Mouse (Mus musculus) ES-E14 (cell line): ENCODE measurements around the gene Lhfp. TPM values are rescaled to one million over a fixed set of nuclear protein-coding genes. Genes with fewer than 3 reads are reported as not detected.
A peak's percentile ranks its signal among the peaks of the same experiment; 100 is the strongest.

Source experiments
- DNase-seq: peaks from one replicate; pipeline ENCODE4 v3.0.0-alpha.2; 2013; ENCODE audit warnings: low read depth, low spot score
- H3K27ac ChIP-seq: 2 replicates; pipeline ENCODE4 v1.5.1; 2012; ENCODE audit warnings: low read depth, mild to moderate bottlenecking, low read length, moderate library complexity, mixed read lengths; ENCODE audit not compliant: poor library complexity, insufficient read depth, severe bottlenecking
- H3K36me3 ChIP-seq: 2 replicates; pipeline ENCODE4 v1.6.1; 2012; ENCODE audit warnings: mild to moderate bottlenecking, low read length, moderate library complexity, mixed read lengths; ENCODE audit not compliant: control insufficient read depth, poor library complexity, insufficient read depth, severe bottlenecking
- H3K4me1 ChIP-seq, 2 experiments: fragments of 150-350 bp in 1 of 2; sonication (generic) in 1 of 2; 2 replicates each; pipeline ENCODE4 v1.6.1; 2012; ENCODE audit warnings: low read length in 2 of 2, mild to moderate bottlenecking in 1 of 2, mixed read lengths in 1 of 2; ENCODE audit not compliant: control insufficient read depth in 2 of 2, insufficient read depth in 2 of 2, poor library complexity in 1 of 2
- H3K4me3 ChIP-seq, 2 experiments: fragments of 150-350 bp in 1 of 2; sonication (generic) in 1 of 2; 2 replicates each; pipeline ENCODE4 v1.5.1; 2012; ENCODE audit warnings: low read length in 2 of 2, low read depth in 1 of 2, mild to moderate bottlenecking in 1 of 2, mixed read lengths in 1 of 2; ENCODE audit not compliant: insufficient read depth in 1 of 2, poor library complexity in 1 of 2, severe bottlenecking in 1 of 2
- H3K9ac ChIP-seq: 2 replicates; pipeline ENCODE4 v1.6.1; 2012; ENCODE audit warnings: low read depth, mild to moderate bottlenecking, low read length, mixed read lengths; ENCODE audit not compliant: poor library complexity, insufficient read depth, severe bottlenecking
- H3K9me3 ChIP-seq: fragments of 150-350 bp; sonication (generic); 2 replicates; pipeline ENCODE4 v1.6.1; 2012; ENCODE audit warnings: low read depth, mild to moderate bottlenecking, low read length; ENCODE audit not compliant: control insufficient read depth, insufficient read depth
- CHD2 ChIP-seq: IDR thresholded peaks from 2 replicates; pipeline ENCODE4 v1.6.1; 2014; ENCODE audit warnings: mild to moderate bottlenecking, low read depth, low read length, inconsistent platforms
- HCFC1 ChIP-seq: IDR thresholded peaks from 2 replicates; pipeline ENCODE4 v1.6.1; 2012; ENCODE audit warnings: low read length, inconsistent platforms, borderline replicate concordance; ENCODE audit not compliant: insufficient read depth
- MAFK ChIP-seq: IDR thresholded peaks from 2 replicates; pipeline ENCODE4 v1.6.1; 2014; ENCODE audit warnings: mild to moderate bottlenecking, low read depth, low read length, inconsistent platforms; ENCODE audit not compliant: insufficient read depth
- ZC3H11A ChIP-seq: IDR thresholded peaks from 2 replicates; pipeline ENCODE4 v1.6.1; 2012; ENCODE audit warnings: low read depth, mild to moderate bottlenecking, inconsistent platforms, low read length, borderline replicate concordance
- ZNF384 ChIP-seq: IDR thresholded peaks from 2 replicates; pipeline ENCODE4 v1.6.1; 2012; ENCODE audit warnings: low read depth, low read length, inconsistent platforms
- in situ Hi-C, 2 experiments: fragments of 600-800 bp; cut with MboI; formaldehyde crosslinking; loops; one replicate each; pipeline ENCODE4 v1.15.1; 2025; ENCODE audit warnings: low sequenced_read_pairs in 2 of 2, inconsistent platforms in 1 of 2; ENCODE audit not compliant: unreplicated experiment in 2 of 2
- total RNA-seq: library from RNA; depleted of rRNA; stranded (reverse); fragments of 300-350 nt; gene quantifications from 2 replicates; pipeline ENCODE4 v1.2.3, GENCODE M21; 2012

The Lhfp gene
- total RNA-seq, 1 experiment = 20.2 TPM

GRCm38 (mm10) chr3:53145526-53145925 is 104.2 kb downstream of the Lhfp start:
- no peak overlapping the region for H3K4me3 ChIP-seq
- no peaks in the 10 kb centered on the region for H3K9me3 ChIP-seq
- no peaks in the 10 kb centered on the region; a peak in 1 of 4 replicates for H3K4me1 ChIP-seq
- no peaks in the 10 kb centered on the region for H3K36me3 ChIP-seq
- no peak overlapping the region for H3K27ac ChIP-seq
- TF ChIP-seq ZNF384 = no peak
- TF ChIP-seq CHD2 = no peak
- TF ChIP-seq MAFK = no peak
- no peak for TF ChIP-seq HCFC1
- TF ChIP-seq ZC3H11A = no peak
- DNase-seq = no peak
- in situ Hi-C loops = no loop called here
- H3K9ac ChIP-seq = no peak overlapping the region

- no peak overlapping the region for H3K27ac ChIP-seq
- no peaks in the 10 kb centered on the region for H3K9me3 ChIP-seq
- TF ChIP-seq ZC3H11A (no peak), HCFC1 (no peak), ZNF384 (no peak)
- H3K4me1 ChIP-seq = no peaks in the 10 kb centered on the region; a peak in 1 of 4 replicates
- H3K9ac ChIP-seq = no peak overlapping the region
- no peaks in the 10 kb centered on the region for H3K36me3 ChIP-seq
- in situ Hi-C loops = no loop called here
- no peak overlapping the region for H3K4me3 ChIP-seq
- no peak for DNase-seq
Measured at GRCm38 (mm10) chr3:53145946-53146345, 104.6 kb downstream of the Lhfp start.

GRCm38 (mm10) chr3:53147001-53147400 is 105.7 kb downstream of the Lhfp start:
- Histone ChIP-seq H3K4me1 (no peaks in the 10 kb centered on the region; a peak in 1 of 4 replicates), H3K4me3 (no peak overlapping the region), H3K9ac (no peak overlapping the region), H3K9me3 (no peaks in the 10 kb centered on the region), H3K36me3 (no peaks in the 10 kb centered on the region), H3K27ac (no peak overlapping the region)
- TF ChIP-seq MAFK (no peak), HCFC1 (no peak), ZNF384 (no peak), ZC3H11A (no peak), CHD2 (no peak)
- in situ Hi-C loops = no loop called here
- DNase-seq = peak; percentile 37

- Histone ChIP-seq H3K9ac (no peak overlapping the region), H3K36me3 (no peaks in the 10 kb centered on the region), H3K4me3 (no peak overlapping the region), H3K4me1 (no peaks in the 10 kb centered on the region; a peak in 1 of 4 replicates), H3K27ac (no peak overlapping the region), H3K9me3 (no peaks in the 10 kb centered on the region)
- in situ Hi-C loops = no loop called here
- no peak for DNase-seq
- TF ChIP-seq CHD2 (no peak), HCFC1 (no peak), MAFK (no peak), ZC3H11A (no peak)
Measured at GRCm38 (mm10) chr3:53148751-53149150, 107.4 kb downstream of the Lhfp start.

- no peak overlapping the region for H3K9ac ChIP-seq
- no peaks in the 10 kb centered on the region for H3K36me3 ChIP-seq
- H3K9me3 ChIP-seq = no peaks in the 10 kb centered on the region
- in situ Hi-C loops = no loop called here
- no peak for DNase-seq
- TF ChIP-seq HCFC1 = no peak
- no peak for TF ChIP-seq MAFK
- TF ChIP-seq CHD2 = no peak
- no peak for TF ChIP-seq ZC3H11A
- TF ChIP-seq ZNF384 = no peak
- no peaks in the 10 kb centered on the region; a peak in 1 of 4 replicates for H3K4me1 ChIP-seq
- H3K4me3 ChIP-seq = no peak overlapping the region
- H3K27ac ChIP-seq = no peak overlapping the region
Measured at GRCm38 (mm10) chr3:53149625-53150320, 108.4 kb downstream of the Lhfp start.
